Mouse (Mus musculus) heart, adult 11 months (tissue): ENCODE data around the gene Fxr2.
"Not testable (repeated sequence)": the region's sequence is repeated elsewhere in the genome, so short reads cannot be mapped to it uniquely, and the experiment has no call there.

ENCODE experiments used
- DNase-seq: peaks from one replicate; pipeline ENCODE4 v3.0.0; 2022

The Fxr2 gene

DNA sequence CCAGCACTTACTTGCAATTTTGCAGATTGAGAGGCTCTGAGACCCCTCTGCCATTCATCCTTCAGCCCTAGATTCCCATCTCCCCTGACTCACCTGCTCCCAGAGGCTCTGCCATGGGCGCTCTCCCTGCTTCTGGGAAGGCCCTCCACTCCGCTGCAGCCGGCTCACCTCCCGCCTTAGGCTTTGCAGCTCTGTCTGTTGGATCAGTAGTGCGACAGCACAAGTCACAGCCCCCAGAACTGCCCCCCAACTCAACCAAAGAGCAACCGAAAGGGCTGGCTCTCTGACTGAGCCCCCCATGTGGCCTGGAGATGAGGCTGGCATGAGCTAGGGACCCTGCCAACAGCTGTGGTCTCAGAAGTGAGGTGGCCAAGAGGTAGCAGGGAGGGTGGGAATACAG lies 52.1 kb downstream of the Fxr2 start:
- no peak for DNase-seq

DNA sequence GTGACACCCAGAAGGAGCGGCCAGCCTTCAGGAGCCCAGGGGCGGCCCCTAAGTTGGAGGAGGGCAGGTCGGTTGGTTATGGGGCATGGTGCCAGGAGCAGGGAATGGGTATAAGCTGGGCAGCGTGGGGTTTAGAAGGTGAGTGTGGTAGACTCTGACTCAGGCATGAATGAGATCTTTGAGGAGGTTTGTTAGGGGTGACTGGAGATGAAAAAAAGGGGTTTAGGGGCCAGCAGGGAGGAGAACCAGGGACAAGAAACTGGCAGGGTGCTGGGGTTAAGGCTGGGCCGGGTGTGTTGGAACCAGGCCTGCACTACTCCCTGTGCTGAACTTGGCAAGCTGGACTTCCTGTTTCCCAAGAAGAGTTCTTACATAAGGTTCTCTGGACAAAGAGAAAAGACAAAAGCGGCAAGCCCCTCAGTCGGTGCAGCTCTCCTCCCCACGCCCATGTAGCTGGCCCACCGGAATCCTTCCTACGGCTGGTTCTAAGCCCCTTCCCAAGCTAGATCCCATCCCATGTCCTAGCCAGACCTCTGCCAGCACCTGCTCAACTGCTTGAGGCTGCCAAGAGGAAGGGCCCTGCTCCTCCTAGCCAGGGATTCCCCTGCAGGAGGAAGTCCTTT lies 52.8 kb downstream of the Fxr2 start, which contains the start of gene Tnfsf13:
Gene Tnfsf13 (minus strand): TSS at position 259 of the 623 bp plus-strand sequence.
- peak; percentile 100 for DNase-seq

DNA sequence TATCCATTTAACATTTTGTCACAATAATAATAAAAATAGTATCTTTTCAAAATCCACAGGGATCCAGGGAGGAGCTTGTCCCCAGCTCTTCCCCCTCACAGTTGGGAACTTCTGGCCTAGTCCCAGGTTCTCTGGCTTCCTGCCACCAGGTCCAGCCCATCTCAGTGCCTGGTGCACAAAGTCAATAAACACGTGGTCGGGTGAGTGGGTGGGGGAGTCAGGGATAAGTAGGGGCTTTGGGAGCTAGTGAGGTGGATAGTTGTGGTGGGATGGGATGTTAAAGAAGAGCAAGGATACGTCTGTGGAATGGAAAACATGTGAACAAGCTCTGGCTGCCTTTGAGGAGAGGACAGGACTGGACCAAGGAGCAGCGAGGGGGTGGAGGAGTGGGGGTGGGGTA lies 53.6 kb downstream of the Fxr2 start:
- DNase-seq = peak; percentile 99

DNA sequence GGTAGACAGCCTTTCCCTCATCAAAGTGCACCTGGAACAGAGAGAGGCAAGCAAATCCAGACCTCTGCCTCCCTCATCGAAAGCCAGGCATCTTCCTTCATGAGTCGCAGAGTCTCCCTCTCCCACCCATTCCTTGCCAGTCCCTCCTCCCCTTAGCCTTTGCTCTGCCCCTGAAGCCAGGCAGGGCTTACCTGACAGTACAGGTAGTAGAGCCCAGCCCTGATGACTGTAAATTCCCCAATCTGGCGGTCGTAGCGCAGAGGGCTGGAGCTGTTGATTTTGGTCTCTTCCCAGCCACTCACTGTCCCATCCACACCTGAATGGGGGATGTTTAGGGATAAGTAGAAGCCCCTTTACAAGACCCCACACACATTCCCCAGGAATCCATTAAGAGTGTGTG lies 54.3 kb downstream of the Fxr2 start:
- DNase-seq = peak; percentile 90

DNA sequence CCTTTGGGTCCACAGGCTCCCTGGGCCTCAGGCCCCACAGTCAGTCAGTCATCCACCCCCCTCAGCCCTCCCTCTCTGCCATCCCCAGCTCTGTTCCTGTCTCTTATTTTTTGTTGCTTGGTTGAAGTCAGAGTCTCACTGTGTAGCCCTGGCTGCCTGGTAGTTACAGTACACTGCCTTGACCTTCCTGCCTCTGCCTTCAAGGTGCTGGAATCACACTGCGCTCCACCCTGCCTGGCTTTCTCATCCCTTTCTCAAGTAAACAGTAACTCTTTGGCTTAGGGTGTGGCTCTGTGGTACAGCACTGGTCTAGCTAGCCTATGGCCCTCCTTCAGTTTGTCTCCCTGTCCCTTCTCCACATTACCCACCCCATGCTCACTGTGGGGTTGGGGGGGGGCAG lies 57.1 kb downstream of the Fxr2 start:
- DNase-seq = peak; percentile 90

DNA sequence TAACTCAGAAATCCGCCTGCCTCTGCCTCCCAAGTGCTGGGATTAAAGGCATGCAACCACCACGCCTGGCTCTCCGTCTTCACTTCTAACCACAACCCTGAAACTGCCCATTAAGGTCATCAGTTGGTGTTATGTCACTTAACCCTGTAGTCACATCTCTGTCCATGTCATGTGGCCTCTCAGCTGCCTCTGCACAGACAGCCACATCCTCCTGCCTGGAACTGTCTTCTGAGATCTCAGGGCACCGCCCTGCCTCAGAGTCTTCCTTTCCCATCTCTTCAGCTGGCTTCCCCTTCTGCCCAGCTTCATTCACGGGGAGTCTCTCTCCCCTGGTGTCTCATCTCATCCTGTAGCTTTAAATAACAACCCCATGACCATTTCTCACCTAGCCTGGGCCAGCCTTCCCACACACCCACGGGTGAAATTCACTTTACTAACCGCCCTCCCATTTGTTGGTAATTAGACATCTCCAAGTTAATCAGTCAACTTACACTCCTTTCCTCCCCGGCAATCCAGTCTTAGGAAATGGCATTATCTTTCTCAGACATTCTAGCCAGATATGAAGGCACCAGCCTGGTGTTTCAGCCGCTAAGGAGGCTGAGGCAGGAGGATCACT lies 59.5 kb downstream of the Fxr2 start:
- DNase-seq = peak; percentile 98

DNA sequence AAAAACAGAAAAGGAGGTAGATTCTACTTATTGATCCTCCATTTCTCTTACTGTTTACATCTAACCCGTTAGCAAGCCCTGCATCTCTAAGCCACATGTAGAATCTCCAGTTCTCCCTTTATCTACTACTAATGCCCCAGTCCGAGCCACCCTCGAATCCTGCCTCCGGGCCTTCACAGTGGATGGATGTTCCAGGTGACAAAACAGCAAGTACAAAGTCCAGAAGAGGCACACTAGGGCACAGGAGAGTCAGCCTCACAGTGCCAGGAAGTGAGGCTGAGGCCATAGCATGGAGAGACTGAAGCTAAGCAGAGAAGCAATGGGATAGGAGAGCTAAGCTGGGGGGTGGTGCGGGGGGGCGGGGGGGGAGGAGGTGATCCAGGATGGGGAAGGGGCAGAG lies 60.1 kb downstream of the Fxr2 start:
- DNase-seq = peak; percentile 92

DNA sequence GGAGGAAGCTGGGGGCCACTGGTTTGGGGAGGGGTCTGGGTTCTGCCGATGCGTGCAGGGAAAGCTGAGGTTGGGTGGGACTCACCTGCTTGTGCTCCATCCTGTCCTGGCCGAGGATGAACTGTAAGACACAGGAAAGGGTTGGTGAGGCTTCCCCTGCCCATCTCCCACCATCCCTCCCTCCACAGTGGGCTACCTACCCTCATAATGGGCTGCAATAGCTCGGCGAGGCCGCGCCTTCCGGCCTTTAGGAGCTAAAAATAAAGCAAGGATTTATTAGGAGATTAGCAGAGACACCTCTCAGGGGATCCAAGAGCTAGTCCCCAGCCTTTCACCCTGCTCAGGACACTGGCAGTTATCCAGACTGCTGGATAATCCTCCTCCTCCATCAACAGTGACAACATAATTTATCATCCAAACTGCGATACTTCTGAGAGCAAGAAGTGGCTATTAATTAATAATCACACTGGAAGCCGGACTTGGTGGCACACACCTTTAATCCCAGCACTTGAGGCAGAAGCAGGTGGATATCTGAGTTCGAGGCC lies 60.7 kb downstream of the Fxr2 start:
- DNase-seq = peak; percentile 93

DNA sequence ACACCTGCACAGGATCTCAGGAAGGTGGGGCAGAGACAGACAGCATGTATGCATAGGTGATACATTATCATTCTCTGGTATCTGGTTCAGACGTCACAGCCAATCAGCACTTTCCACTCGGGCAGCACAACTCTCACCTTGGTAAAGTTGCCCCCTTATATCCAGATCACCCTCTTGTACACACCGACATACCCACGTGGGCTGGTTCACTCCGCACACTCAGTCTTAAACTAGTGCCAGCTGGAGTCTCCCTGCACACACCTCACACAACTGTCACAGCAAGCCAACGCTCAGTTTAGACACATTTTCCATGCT lies 62.2 kb downstream of the Fxr2 start:
- no peak for DNase-seq

DNA sequence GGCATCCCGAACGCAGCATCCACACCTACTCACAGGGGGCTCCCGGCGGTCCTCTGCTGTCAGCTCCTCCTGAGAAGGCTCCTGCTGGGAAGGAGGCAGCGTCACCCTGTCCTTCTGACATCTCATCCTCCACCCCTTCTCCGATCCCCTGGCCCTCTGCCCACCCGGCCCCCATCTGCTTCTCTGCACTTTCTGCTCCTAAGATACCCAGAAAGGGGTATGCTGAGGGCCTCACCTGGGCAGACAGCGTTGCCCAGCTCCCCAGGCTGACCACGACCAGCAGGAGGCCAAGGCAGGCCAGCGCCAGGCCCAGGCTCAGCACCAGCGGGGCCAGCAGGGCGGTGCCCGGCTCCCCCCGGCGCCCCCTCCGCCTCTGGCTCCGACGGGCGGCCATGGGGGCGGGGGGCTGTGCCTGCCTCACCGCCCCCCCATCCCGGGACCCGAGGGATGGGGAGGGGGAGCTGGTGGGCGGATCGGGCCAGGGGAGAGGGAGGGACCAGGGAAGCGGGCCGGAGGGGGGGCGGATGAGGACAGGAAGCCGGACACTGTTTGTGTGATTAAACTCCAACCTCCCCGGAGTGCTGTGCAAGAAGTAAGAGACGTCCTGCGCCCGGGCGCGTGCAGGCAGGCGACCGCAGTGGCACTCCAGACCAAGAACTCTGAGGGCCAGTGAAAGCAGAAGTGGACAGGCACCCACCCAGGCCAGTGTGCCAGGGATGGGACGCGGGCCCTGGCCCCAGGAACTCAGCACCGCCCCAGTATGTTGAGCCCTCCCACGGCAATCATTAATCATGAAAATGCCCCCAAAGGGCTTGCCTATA lies 62.8 kb downstream of the Fxr2 start, which contains the start of the genes Tnfsf12 and Tnfsfm13:
Gene Tnfsf12 (minus strand): TSS at position 489 of the 821 bp plus-strand sequence.
Gene Tnfsfm13 (minus strand): TSS at position 738 of the 821 bp plus-strand sequence.
- peak; percentile 99 for DNase-seq

DNA sequence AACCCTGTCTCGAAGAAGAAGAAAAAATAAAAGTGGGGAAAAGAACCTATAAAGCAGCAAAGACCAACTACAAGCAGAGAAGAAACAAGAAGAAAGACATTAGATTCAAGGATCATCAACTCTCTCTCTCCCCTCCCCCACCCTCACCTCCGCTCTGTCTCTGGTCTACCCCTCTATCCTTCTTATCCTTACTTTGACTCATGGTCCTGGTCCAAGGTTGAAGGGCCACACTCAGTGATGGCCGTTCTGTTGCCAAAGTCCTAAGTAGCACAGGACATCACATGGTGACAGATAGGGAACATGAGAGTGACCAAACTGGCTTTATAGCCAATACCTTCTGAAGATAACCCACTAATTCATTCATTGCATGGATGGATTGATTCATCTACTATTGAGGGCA lies 64.6 kb downstream of the Fxr2 start:
- DNase-seq = peak; percentile 72

DNA sequence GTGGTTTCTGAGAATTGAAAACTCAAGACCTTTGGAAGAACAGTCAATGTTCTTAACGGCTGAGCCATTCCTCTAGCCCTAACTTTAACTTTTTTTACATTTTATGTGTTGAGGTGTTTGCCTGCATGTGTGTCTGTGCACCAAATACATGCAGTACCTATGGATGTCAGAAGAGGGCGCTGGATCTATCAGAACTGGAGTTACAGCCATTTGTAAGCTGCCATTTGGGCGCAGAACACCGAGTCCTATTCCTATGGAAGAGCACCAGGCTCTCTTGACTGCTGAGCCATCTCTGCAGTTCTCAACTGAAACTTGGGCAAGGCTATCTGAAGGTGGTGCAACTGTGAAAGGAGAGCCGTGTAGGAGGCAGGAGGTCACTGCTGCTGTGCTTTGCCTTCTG lies 65.8 kb downstream of the Fxr2 start:
- DNase-seq = no peak

DNA sequence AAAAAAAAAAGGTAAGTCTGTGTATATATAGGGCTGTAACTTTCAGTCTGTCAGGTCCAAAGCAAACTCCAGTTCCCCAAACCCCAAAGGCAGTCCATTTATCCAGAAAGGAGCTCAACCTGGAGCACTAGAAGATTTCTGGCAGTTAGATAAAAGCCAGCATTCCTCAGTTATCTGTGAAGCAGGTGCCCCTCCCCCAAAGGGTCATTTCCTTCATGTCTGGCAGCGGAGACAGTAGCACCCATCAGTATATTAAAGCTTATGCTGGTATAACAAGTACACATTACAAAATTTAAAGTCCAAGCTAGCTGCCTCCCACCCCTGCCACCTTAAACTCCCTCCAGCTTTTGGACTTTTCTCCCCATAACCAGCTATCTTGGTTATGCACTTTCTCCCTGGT lies 66.8 kb downstream of the Fxr2 start:
- DNase-seq = peak; percentile 84

DNA sequence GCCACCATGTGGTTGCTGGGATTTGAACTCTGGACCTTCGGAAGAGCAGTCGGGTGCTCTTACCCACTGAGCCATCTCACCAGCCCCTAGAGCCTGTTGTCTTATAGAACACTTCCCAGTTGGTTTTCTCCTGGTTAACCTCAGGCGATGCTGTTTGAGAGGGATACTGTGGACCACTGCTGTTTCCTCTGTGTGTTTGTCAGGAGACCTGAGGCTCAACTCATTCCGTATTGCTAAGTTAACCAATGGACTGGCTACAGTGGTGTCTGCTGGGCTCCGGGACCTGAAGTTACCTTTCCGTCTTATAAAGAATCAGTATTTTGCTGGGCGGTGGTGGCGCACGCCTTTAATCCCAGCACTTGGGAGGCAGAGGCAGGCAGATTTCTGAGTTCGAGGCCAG lies 70.1 kb downstream of the Fxr2 start:
- DNase-seq = not testable (repeated sequence)
